Mouse (Mus musculus): Measurements from ENCODE around the gene Rai14.

- TF ChIP-seq POLR2A (IDR thresholded peaks at IDR 0.05; ENCODE audit: control insufficient read depth, extremely low read depth, insufficient read depth, low read length, poor library complexity) (no peak), CTCF (IDR thresholded peaks at IDR 0.05; ENCODE audit: borderline replicate concordance, control insufficient read depth, extremely low read depth, insufficient read depth, low read length, poor library complexity) (no peak)
These were observed 135.3 kb downstream of the Rai14 start for GRCm38 (mm10) chr15:10579159-10579558.

All from thymus, adult 2 months (tissue).